Mouse (Mus musculus): ENCODE data around the gene Cilp. TPM values are rescaled to one million over a fixed set of nuclear protein-coding genes. Genes with fewer than 3 reads are reported as not detected.
"Not testable (repeated sequence)": the region's sequence is repeated elsewhere in the genome, so short reads cannot be mapped to it uniquely, and the experiment has no call there.

Gene Cilp
- polyA plus RNA-seq (2015; fragmentation: Nextera tagmentation; extraction: Ambion mirVana) = 0.06 and 0.08 TPM in 2 replicates

- WGBS (ENCODE audit: insufficient replicate concordance) = 63% methylated on average over 5 of the region's 5 CpGs
These were observed at the start of gene Cilp for GRCm38 (mm10) chr9:65264959-65265358. TSS of gene Cilp (plus strand) at chr9:65265180.

GRCm38 (mm10) chr9:65215494-65216126 is 49.4 kb upstream of the Cilp start:
- 3% methylated on average over 31 of the region's 31 CpGs for WGBS (ENCODE audit: insufficient replicate concordance)
- peak overlapping the region; percentile 99 for H3K4me2 ChIP-seq (ENCODE audit: low read depth, low read length)
- H3K4me1 ChIP-seq (ENCODE audit: insufficient read depth) = peaks cover 44% of the 10 kb centered on the region
- peak overlapping the region; percentile 95 for H3K9ac ChIP-seq (replicated peaks)
- ATAC-seq = peak; percentile 79
- TF ChIP-seq CTCF (IDR thresholded peaks at IDR 0.05; ENCODE audit: low read depth) = no peak
- TF ChIP-seq EP300 (IDR thresholded peaks at IDR 0.05; ENCODE audit: low read depth) = peak; percentile 97
- no peaks in the 10 kb centered on the region for H3K9me3 ChIP-seq (ENCODE audit: low read length)
- no peaks in the 10 kb centered on the region for H3K27me3 ChIP-seq (ENCODE audit: insufficient read depth, low read length)
- peak overlapping the region; percentile 99 for H3K27ac ChIP-seq (ENCODE audit: low read depth)
- H3K36me3 ChIP-seq (replicated peaks; ENCODE audit: insufficient read depth, low read length) = no peaks in the 10 kb centered on the region
- peak; percentile 73 for DNase-seq
- peak overlapping the region; percentile 89 for H3K4me3 ChIP-seq (ENCODE audit: low read depth, low read length)

More at GRCm38 (mm10) chr9:65264959-65265358, at the start of gene Cilp:
- no peak within 1 kb of the TSS for H3K9ac ChIP-seq (replicated peaks)
- H3K4me1 ChIP-seq (ENCODE audit: insufficient read depth) = no peaks in the 10 kb centered on the region
- no peaks in the 10 kb centered on the region for H3K9me3 ChIP-seq (ENCODE audit: low read length)
- no peak within 1 kb of the TSS for H3K27ac ChIP-seq (ENCODE audit: low read depth)
- no peaks in the 10 kb centered on the region for H3K27me3 ChIP-seq (ENCODE audit: insufficient read depth, low read length)
- no peak for TF ChIP-seq CTCF (IDR thresholded peaks at IDR 0.05; ENCODE audit: low read depth)
- TF ChIP-seq EP300 (IDR thresholded peaks at IDR 0.05; ENCODE audit: low read depth) = no peak
- H3K4me2 ChIP-seq (ENCODE audit: low read depth, low read length) = no peak within 1 kb of the TSS
- H3K4me3 ChIP-seq (ENCODE audit: low read depth, low read length) = no peak within 1 kb of the TSS
- no peak for DNase-seq
- no peaks in the 10 kb centered on the region for H3K36me3 ChIP-seq (replicated peaks; ENCODE audit: insufficient read depth, low read length)
- ATAC-seq = no peak

GRCm38 (mm10) chr9:65216972-65217371 is 48.0 kb upstream of the Cilp start:
- Histone ChIP-seq H3K9ac (replicated peaks) (peak overlapping the region; percentile 47), H3K27me3 (ENCODE audit: insufficient read depth, low read length) (no peaks in the 10 kb centered on the region), H3K4me1 (ENCODE audit: insufficient read depth) (peaks cover 49% of the 10 kb centered on the region), H3K27ac (ENCODE audit: low read depth) (peak overlapping the region; percentile 99), H3K4me2 (ENCODE audit: low read depth, low read length) (peak overlapping the region; percentile 99), H3K4me3 (ENCODE audit: low read depth, low read length) (peak overlapping the region; percentile 89), H3K9me3 (ENCODE audit: low read length) (no peaks in the 10 kb centered on the region), H3K36me3 (replicated peaks; ENCODE audit: insufficient read depth, low read length) (no peaks in the 10 kb centered on the region)
- ATAC-seq (no peak), DNase-seq (peak; percentile 37)
- no peak for TF ChIP-seq EP300 (IDR thresholded peaks at IDR 0.05; ENCODE audit: low read depth)
- TF ChIP-seq CTCF (IDR thresholded peaks at IDR 0.05; ENCODE audit: low read depth) = no peak
- 32% methylated on average over 8 of the region's 8 CpGs for WGBS (ENCODE audit: insufficient replicate concordance)

GRCm38 (mm10) chr9:65217661-65218060 is 47.3 kb upstream of the Cilp start:
- peak overlapping the region; percentile 89; the same call in 1 of the 2 replicates for H3K4me3 ChIP-seq (ENCODE audit: low read depth, low read length)
- DNase-seq (no peak), ATAC-seq (no peak)
- 25% methylated on average over 6 of the region's 6 CpGs for WGBS (ENCODE audit: insufficient replicate concordance)
- H3K9ac ChIP-seq (replicated peaks) = peak overlapping the region; percentile 47
- H3K4me1 ChIP-seq (ENCODE audit: insufficient read depth) = peaks cover 49% of the 10 kb centered on the region
- peak overlapping the region; percentile 99 for H3K27ac ChIP-seq (ENCODE audit: low read depth)
- no peaks in the 10 kb centered on the region for H3K27me3 ChIP-seq (ENCODE audit: insufficient read depth, low read length)
- peak overlapping the region; percentile 99 for H3K4me2 ChIP-seq (ENCODE audit: low read depth, low read length)
- TF ChIP-seq CTCF (IDR thresholded peaks at IDR 0.05; ENCODE audit: low read depth) = no peak
- no peak for TF ChIP-seq EP300 (IDR thresholded peaks at IDR 0.05; ENCODE audit: low read depth)
- no peaks in the 10 kb centered on the region for H3K36me3 ChIP-seq (replicated peaks; ENCODE audit: insufficient read depth, low read length)
- no peaks in the 10 kb centered on the region for H3K9me3 ChIP-seq (ENCODE audit: low read length)

- Histone ChIP-seq H3K4me2 (ENCODE audit: low read depth, low read length) (peak overlapping the region; percentile 99; the same call in 1 of the 2 replicates), H3K4me1 (ENCODE audit: insufficient read depth) (peaks cover 49% of the 10 kb centered on the region), H3K9ac (replicated peaks) (0 out of 2 replicates have a peak overlapping the region, but pooled peaks have one; percentile 14), H3K36me3 (replicated peaks; ENCODE audit: insufficient read depth, low read length) (no peaks in the 10 kb centered on the region; the same call in 1 of the 2 replicates), H3K27ac (ENCODE audit: low read depth) (peak overlapping the region; percentile 99; the same call in 1 of the 2 replicates), H3K27me3 (ENCODE audit: insufficient read depth, low read length) (no peaks in the 10 kb centered on the region), H3K9me3 (ENCODE audit: low read length) (no peaks in the 10 kb centered on the region), H3K4me3 (ENCODE audit: low read depth, low read length) (no peak overlapping the region)
- 50% methylated on average over 1 of the region's 1 CpGs for WGBS (ENCODE audit: insufficient replicate concordance)
- TF ChIP-seq CTCF (IDR thresholded peaks at IDR 0.05; ENCODE audit: low read depth) (no peak), EP300 (IDR thresholded peaks at IDR 0.05; ENCODE audit: low read depth) (no peak)
- DNase-seq (no peak), ATAC-seq (no peak)
These were observed 46.1 kb upstream of the Cilp start for GRCm38 (mm10) chr9:65218916-65219315.

- not testable (repeated sequence) for H3K27ac ChIP-seq (ENCODE audit: low read depth); DNase-seq; H3K27me3 ChIP-seq (ENCODE audit: insufficient read depth, low read length); H3K4me3 ChIP-seq (ENCODE audit: low read depth, low read length); H3K36me3 ChIP-seq (replicated peaks; ENCODE audit: insufficient read depth, low read length); H3K9me3 ChIP-seq (ENCODE audit: low read length); H3K9ac ChIP-seq (replicated peaks); H3K4me2 ChIP-seq (ENCODE audit: low read depth, low read length); ATAC-seq
- peak; percentile 50; the same call in 1 of the 2 replicates for TF ChIP-seq CTCF (IDR thresholded peaks at IDR 0.05; ENCODE audit: low read depth)
- 61% methylated on average over 3 of the region's 3 CpGs for WGBS (ENCODE audit: insufficient replicate concordance)
- H3K4me1 ChIP-seq (ENCODE audit: insufficient read depth) = peaks cover 41% of the 10 kb centered on the region
These were observed 44.6 kb upstream of the Cilp start for GRCm38 (mm10) chr9:65220398-65220797.

All from liver, postnatal 0 days (tissue).